Mouse (Mus musculus) naive thymus-derived CD4-positive, alpha-beta T cell, adult 5 months (primary cell): ENCODE data around the gene Dpf1. TPM values are rescaled to one million over a fixed set of nuclear protein-coding genes. Genes with fewer than 3 reads are reported as not detected.

ENCODE experiments used
- polyA plus RNA-seq: library from polyadenylated mRNA; unstranded; fragments of 100-300 nt; shearing (Covaris generic); gene quantifications from one replicate; pipeline ENCODE4 v1.2.1, GENCODE M21; 2017

Gene Dpf1
- polyA plus RNA-seq = not detected

DNA sequence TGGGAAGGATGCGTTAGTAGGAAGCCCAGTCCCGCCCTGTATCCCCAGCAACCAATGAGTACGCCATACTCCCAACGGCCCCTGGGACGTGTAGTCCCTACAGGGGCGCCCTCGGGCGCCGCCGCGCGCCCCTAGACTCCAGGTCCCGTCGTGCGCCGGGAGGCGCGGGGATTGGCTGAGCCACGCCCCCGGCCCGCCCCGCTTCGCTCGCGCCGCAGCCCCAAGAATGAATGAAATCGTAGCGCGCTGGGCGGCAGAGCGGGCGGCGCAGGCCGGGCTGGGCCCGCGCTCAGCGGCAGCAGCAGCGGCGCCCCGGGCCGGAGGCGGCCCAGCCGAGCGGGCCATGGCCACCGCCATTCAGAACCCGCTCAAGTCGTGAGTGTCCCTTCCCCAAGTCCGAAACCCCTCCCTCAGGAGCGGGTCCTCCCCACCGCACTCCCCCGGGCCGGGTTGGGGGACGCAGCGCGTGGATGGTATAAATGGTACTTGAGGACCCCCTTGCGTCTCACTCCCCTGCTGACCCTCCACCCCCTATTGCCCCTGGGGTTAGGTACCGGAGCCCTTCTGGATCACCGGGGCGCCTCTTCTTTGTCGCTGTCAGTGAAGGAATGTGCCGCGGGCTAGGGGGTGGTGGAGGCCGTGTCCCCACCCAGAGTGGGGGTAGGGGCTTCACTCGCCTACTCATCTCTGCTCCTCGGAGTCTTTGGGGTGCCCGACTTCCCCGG is at the start of gene Dpf1:
Gene Dpf1 (plus strand): TSS at position 214 of the 725 bp plus-strand sequence.

GRCm38 (mm10) chr7:29281201-29282073 is 22.3 kb upstream of the Dpf1 start, which contains the start of gene Spint2:
Gene Spint2 (minus strand): TSS chr7:29281912.

DNA sequence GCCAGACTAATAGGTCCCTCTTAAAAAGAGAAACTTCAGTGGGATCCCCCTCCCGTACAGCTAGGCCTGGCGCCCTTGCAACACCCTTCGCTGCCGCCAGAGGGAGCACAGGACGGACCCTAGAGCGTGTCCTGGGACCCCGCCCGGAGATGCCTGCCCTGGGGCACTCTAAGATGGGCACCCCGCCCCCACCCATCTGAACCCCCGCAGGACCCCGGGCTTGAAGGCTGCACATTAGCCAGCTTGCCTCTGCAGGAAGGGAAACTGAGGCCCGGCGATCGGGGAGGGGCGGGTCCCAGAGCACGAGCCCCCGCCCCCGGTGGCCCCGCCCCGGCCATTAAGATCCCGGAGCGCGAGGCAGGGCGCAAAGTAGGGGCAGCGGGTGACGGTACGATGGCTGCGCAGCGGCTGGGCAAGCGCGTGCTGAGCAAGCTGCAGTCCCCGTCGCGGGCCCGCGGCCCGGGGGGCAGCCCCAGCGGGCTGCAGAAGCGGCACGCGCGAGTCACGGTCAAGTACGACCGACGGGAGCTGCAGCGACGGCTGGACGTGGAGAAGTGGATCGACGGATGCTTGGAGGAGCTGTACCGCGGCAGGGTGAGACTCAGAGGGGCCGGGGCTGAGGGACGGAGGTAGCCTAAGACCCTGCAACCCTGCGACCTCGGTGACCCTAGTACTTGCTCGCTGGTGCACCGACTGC is 14.7 kb upstream of the Dpf1 start, which contains the start of gene Ppp1r14a:
Gene Ppp1r14a (plus strand): TSS at position 367 of the 697 bp plus-strand sequence.

Other genes with a start within 250 kb of the Dpf1 start
- gene Ryr1, start 178.8 kb upstream of the Dpf1 start, polyA plus RNA-seq = 0.02 TPM
- 0.92 TPM for gene Rasgrp4, start 169.1 kb upstream of the Dpf1 start, polyA plus RNA-seq
- 72.0 TPM for gene Fam98c, start 147.7 kb upstream of the Dpf1 start, polyA plus RNA-seq
- gene Ggn, start 133.7 kb upstream of the Dpf1 start, polyA plus RNA-seq = 0.14 TPM
- gene Spred3, start 133.5 kb upstream of the Dpf1 start, polyA plus RNA-seq = not detected
- 210 TPM for gene Psmd8, start 123.2 kb upstream of the Dpf1 start, polyA plus RNA-seq
- 1.3 TPM for gene Catsperg1, start 89.9 kb upstream of the Dpf1 start, polyA plus RNA-seq
- 0.42 TPM for gene Kcnk6, start 71.4 kb upstream of the Dpf1 start, polyA plus RNA-seq
- gene Yif1b, start 65.6 kb upstream of the Dpf1 start, polyA plus RNA-seq = 40.5 TPM
- 2.0 TPM for gene 2200002D01Rik, start 55.5 kb upstream of the Dpf1 start, polyA plus RNA-seq
- 154 TPM for gene Spint2, start 22.0 kb upstream of the Dpf1 start, polyA plus RNA-seq
- gene Ppp1r14a, start 14.6 kb upstream of the Dpf1 start, polyA plus RNA-seq = not detected
- 10.8 TPM for gene Sipa1l3, start 214.7 kb downstream of the Dpf1 start, polyA plus RNA-seq